Mouse (Mus musculus): ENCODE data around the gene Bcr. TPM values are rescaled to one million over a fixed set of nuclear protein-coding genes. Genes with fewer than 3 reads are reported as not detected.

Bcr gene
- total RNA-seq, 4 experiments from 2014 or later = 114 to 143 (median 128) TPM

- no peak for DNase-seq (ENCODE audit: low spot score in 2 of 2)
These were observed 173.1 kb downstream of the Bcr start for GRCm38 (mm10) chr10:75233489-75233888.

Other genes with a start within 250 kb of the Bcr start
- gene Gnaz, start 93.4 kb upstream of the Bcr start, total RNA-seq (2022) = 100 to 1,000 TPM in 2 of 4 experiments, 10 to 100 TPM in 2; 93.3 to 104 (median 99.6) TPM
- gene Rsph14, start 28.0 kb upstream of the Bcr start, total RNA-seq (2022) = under 1 TPM; 0.41 to 0.88 (median 0.65) TPM
- gene Rab36, start 23.5 kb upstream of the Bcr start, total RNA-seq (2022) = 10 to 100 TPM; 27.0 to 33.4 (median 28.7) TPM
- 10 to 100 TPM; 42.5 to 47.8 (median 44.0) TPM for gene Specc1l, start 151.5 kb downstream of the Bcr start, total RNA-seq (2022)

Data from left cerebral cortex, adult 8-10 months (tissue).